Mouse (Mus musculus) thymus, adult 18-20 months (tissue): ENCODE data around the gene Cd8a.

Experiments
- DNase-seq, 2 experiments: peaks; one replicate each; pipeline ENCODE4 v3.0.0; 2022; ENCODE audit warnings: mixed read lengths in 2 of 2

The Cd8a gene

DNA sequence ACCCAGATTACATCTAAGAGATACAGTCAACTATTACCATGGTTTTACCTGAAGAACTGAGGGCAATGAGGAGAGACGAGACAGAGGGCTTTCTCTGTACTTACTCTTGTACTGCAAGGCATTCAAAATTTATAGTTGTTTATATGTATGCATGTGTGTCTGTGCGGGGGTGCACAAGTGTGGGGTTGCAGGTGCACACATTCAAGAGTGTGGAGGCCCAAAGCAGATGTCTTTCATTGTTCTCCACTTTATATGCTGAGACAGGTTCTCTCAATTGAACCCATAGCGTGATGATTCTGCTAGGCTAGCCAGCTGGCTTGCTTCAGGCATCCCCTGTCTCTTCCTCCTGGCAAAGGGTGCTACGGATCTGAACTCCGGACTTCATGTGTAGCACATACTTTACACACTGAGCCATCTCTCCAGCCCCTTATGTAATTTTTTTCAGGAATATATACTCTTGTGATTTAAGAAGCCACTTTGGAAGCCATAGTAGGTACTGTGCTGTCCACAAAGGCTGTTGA is 2.1 kb upstream of the Cd8a start:
- DNase-seq, result peak; percentile 63 to 82

- no peak for DNase-seq
These were observed 1.0 kb upstream of the Cd8a start for GRCm38 (mm10) chr6:71372041-71372720.

DNA sequence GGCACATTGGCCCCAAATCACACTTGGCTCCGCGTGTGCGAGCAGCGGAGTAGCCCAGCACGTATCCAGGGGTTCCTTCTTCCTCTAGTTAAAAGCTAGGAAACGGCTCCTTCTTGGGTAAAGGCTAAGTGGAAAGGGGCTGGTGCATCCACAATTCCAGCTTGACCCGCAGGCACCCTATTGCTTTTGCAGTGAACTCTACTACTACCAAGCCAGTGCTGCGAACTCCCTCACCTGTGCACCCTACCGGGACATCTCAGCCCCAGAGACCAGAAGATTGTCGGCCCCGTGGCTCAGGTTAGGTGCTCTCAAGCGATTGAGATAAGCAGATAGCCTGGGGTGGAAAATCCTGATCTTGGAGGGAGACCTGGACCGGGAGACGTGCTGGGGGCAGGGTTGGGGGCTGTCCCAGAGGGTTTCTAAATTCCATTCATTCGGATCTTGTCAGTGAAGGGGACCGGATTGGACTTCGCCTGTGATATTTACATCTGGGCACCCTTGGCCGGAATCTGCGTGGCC is 1.1 kb downstream of the Cd8a start:
- no peak for DNase-seq

DNA sequence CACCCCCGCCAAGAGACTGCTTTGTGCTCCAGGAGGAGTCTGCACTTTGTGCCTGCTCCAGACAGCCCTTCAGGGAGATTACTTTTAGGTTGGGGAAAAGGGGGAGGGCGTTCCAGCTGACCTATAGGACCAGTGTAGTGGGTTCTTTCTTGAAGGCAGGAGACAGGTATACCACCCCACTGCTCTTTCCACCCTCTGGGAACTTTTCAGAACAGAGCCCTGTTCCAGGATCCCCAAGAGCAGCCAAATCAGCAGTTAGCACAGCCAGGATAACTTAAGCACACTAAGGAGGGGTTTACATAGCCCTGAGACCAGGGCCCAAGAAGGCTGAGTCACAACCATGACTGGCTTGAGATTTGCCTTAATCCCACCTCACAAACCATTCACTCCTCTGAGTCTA is 1.7 kb downstream of the Cd8a start:
- DNase-seq, result no peak

- DNase-seq, result no peak
These were observed 3.5 kb downstream of the Cd8a start for GRCm38 (mm10) chr6:71376711-71377110.

- no peak for DNase-seq
These were observed 8.4 kb downstream of the Cd8a start for GRCm38 (mm10) chr6:71381654-71382053.

DNA sequence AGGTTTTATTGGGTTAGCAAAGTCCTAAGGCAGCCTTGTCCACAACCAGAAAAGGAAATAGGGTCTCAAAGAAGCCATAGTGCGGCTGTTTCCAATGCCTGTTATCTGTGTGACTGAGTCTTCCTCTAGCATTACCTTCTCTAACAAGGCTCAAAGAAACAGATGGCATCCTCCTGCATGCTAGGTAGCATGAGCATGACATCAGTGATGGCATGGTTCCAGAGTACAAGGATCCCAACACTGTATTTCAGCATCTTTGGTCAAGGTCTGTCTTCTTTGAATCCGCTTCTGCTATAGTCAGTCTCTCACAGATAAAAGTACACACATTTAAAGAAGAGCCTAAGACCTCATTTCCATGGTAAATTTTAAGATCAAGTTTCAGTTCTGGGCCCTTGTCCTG is 17.3 kb downstream of the Cd8a start:
- no peak for DNase-seq

DNA sequence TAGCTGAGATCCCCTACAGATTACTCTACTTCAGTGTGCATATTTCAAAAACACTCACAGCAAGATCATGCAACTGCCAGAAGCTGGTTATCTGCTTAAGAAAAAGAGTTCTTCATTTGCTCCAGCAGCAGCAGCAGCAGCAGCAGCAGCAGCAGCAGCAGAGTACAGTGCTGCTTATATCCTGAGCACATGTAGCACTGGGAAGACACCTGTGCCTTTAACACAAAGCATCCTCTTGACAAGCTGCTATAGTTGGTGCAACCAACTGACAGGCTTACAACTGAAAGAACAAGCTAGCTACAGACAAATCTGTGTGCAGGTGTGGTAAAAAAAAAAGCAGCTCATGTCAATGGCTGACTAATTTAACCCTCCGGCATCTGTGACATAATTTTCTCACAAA is 22.8 kb downstream of the Cd8a start:
- DNase-seq, result peak in 1 of 2 experiments; percentile 75

DNA sequence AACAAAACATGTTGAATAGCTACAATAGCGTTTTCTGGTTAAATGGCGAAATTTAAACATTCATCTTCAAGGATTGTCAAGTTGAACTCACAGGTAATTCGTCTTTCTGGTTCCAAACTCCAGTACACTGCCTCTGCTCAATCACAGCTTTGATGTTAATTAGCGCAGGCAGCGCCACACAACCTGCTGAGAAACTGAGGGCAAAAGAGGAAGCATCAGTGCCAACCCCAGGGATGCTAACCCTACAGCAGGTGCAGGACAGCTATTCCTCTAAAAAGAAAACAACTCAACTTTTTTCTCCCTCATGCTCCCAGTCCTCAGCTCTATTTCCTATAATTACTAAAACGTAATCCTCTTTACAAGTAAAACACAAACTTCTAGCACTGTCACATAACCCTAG is 23.5 kb downstream of the Cd8a start:
- peak in 1 of 2 experiments; percentile 51 for DNase-seq

DNA sequence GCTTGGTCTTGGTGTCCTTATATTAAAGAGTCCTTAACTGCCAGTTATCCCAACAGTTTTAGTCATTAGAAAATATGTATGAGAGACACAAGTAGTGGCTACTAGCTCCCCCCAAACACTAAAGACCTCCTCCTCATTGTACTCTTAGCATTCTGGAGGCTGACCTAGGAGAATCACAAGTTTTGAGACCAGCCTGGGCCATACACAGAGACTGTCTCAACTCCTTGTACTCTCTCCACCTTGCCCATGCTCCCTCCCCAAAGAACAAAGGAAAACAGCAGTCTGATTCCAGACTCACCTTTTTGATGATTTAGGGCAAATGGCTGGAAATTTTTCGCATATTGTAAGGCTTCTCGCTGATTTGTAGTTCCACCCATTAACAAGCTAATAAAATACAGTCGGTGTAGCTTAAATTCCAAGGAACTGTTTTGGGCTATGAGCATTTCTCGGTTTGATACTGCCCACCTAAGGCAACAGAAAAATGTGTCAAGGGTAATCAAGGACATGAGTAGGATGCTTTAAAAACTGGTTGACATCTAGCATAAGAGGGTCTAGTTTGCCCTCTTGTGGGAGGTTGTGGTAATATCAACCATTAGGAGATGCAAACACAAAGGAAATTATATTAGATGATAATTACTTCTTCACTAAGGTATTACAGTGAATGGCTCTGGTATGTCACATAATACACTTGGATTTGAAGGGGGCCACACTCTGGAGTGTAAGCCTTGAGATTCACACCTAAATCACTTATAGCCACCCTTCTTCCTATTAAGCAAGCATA is 25.8 kb downstream of the Cd8a start:
- no peak for DNase-seq

DNA sequence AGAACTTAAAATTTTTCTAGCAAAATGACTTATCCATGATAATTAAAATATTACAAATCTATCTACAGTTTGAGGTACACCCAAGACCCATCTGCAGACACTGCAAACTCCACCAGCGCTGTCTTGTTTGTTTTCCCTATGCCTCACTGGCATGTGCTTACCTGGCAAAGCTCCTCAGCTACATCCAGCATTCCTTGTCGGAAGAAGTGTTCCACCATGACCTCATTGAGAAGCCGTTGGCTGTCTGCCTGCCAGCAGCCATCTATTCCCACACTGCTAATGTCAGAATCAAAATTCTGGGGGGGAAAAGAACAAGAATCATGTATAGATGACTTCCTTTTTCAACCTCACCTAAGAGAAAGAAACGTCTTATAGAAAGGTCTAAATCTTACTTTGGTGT is 41.4 kb downstream of the Cd8a start:
- DNase-seq, result no peak

DNA sequence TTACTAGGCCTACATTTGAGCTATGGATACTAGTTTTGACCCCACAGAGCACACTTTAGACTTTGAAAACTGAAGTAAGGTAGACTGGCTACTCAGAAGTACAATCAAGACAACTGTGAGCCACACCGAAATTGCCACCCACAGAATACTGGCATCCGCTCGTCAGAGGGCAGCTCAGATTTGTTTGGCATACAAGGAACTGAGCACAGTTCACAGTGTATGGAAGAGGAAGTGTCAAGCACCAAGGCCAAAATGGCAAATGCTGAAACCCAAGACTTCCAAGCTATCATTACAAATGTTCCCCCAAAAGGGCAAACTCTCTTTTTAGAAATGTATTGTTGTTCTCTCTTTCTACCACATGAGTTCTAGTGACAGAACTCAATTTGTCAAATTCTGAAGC is 42.2 kb downstream of the Cd8a start:
- no peak for DNase-seq

DNA sequence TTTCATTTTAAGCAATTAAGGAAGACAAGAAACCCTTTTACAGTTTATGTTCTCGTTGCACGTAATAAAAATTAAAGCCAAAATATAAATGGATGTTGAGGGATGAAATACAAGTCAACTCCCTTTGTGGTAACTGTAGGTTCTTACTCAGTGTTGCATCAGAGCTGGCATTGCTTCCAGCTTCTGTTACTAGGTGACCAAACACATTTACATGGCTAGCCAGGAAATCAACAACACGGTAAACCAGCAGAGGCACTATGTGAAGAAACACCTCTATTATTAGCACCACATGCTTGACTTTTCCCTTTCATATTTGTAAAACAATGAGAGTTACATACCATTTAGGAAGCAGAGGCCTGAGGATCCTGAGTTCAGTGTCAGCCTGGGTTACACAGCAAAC is 45.6 kb downstream of the Cd8a start:
- DNase-seq, result no peak

DNA sequence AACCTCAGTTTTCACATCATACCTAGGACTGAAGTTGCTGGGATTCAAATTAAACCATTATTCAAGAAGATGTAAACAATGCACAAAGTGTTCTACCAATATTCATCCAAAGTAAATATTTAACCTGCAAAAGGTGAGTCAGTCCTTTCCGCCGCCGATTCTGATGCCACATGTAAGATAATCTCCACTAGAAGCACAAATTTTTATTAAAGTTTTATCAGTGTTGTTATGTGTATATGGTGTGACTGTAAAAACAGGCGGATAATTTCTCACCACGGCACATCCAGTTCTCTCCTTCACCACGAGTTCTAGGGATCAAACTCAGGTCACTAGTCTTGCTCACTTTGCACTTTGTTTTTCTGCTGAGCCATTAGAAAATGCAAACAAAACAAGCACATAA is 47.6 kb downstream of the Cd8a start:
- no peak for DNase-seq

GRCm38 (mm10) chr6:71422162-71422561 is 48.9 kb downstream of the Cd8a start:
- no peak for DNase-seq

- no peak for DNase-seq
These were observed 49.9 kb downstream of the Cd8a start for GRCm38 (mm10) chr6:71423116-71423515.

GRCm38 (mm10) chr6:71425681-71426080 is 52.5 kb downstream of the Cd8a start:
- DNase-seq, result no peak

DNA sequence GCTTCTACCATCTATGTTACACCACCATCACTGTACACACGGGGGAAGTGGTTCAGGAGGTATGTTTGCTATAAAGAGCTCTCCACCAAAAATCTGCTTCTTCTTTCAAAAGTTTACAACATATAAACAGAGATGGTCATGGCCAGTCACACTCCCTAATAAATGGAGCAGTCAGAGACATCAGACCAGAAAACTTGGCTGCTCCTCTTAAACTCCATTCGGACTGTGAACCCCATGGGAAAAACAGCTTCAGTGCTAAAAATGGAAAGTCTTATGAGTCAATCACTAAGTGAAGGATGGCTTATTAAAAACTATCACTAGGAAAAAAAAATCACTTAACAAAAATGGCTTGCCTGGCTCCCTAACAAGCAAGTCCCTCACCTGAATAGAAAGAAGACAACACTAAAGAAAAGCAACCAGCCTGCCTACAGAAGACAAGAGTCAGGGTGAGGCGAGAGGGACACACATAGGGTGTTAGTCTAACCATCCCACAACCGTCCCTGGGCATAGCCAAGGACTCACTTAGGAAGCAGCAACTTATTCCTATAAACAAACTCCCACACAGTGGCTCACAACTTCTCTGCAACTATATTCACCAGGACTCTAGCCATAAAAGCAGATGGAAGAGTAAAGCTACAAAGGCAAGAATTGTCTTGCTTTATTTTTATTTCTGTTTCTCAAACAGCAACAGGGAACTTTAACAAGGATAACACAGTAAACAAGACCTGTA is 54.9 kb downstream of the Cd8a start:
- DNase-seq, result no peak
